Mouse (Mus musculus) bone marrow macrophage, adult 2 months (primary cell): Measurements from ENCODE around the gene Crebrf.

Source experiments
- CTCF ChIP-seq: IDR thresholded peaks from 2 replicates; pipeline ENCODE4 v1.5.1; 2012; ENCODE audit warnings: low read depth, mild to moderate bottlenecking, low read length, moderate library complexity
- POLR2A ChIP-seq: IDR thresholded peaks from 2 replicates; pipeline ENCODE4 v1.6.1; 2012; ENCODE audit warnings: mild to moderate bottlenecking, low read depth, low read length, borderline replicate concordance

GRCm38 (mm10) chr17:26742581-26742980 lies 27.1 kb downstream of the Crebrf start:
- TF ChIP-seq CTCF (no peak), POLR2A (no peak)
